Mouse (Mus musculus): ENCODE measurements at regions not wholly inside any gene's neighbourhood (a gene's known extent, or its start where the extent isn't known, plus 50 kb on each side); places are given as distances from the start of the nearest gene placed in this dataset.

- H3K27ac ChIP-seq (ENCODE audit: low read depth, low read length): peak overlapping the region; percentile 43; the same call in 1 of the 2 replicates
- 16% methylated on average over 5 of the region's 5 CpGs for WGBS
- no peaks in the 10 kb centered on the region for H3K9me3 ChIP-seq (ENCODE audit: control insufficient read depth, low read length)
- no peaks in the 10 kb centered on the region for H3K27me3 ChIP-seq (ENCODE audit: control insufficient read depth, insufficient read depth, low read length)
- H3K36me3 ChIP-seq (ENCODE audit: control insufficient read depth, insufficient read depth, low read length): no peaks in the 10 kb centered on the region
- no peak overlapping the region for H3K9ac ChIP-seq (ENCODE audit: low read depth, low read length)
- no peak overlapping the region for H3K4me3 ChIP-seq (ENCODE audit: low read length)
- peaks cover 24% of the 10 kb centered on the region for H3K4me1 ChIP-seq (ENCODE audit: control insufficient read depth, insufficient read depth, low read length)
- no peak overlapping the region for H3K4me2 ChIP-seq (replicated peaks; ENCODE audit: low read depth, low read length)
- ATAC-seq (ENCODE audit: low FRiP score, low TSS enrichment): 0 out of 2 replicates have a peak, but pooled peaks have one; percentile 51
These were observed 245.3 kb downstream of the Adamts20 start for GRCm38 (mm10) chr15:94219907-94220306.

GRCm38 (mm10) chr15:94216703-94217102, 248.5 kb downstream of the Adamts20 start:
- ATAC-seq (ENCODE audit: low FRiP score, low TSS enrichment): no peak
- no peaks in the 10 kb centered on the region for H3K9me3 ChIP-seq (ENCODE audit: control insufficient read depth, low read length)
- H3K9ac ChIP-seq (ENCODE audit: low read depth, low read length): no peak overlapping the region
- H3K4me3 ChIP-seq (ENCODE audit: low read length): no peak overlapping the region
- H3K27ac ChIP-seq (ENCODE audit: low read depth, low read length): no peak overlapping the region
- H3K36me3 ChIP-seq (ENCODE audit: control insufficient read depth, insufficient read depth, low read length): no peaks in the 10 kb centered on the region
- no peaks in the 10 kb centered on the region for H3K27me3 ChIP-seq (ENCODE audit: control insufficient read depth, insufficient read depth, low read length)
- WGBS: 85% methylated on average over 2 of the region's 2 CpGs
- peaks cover 21% of the 10 kb centered on the region for H3K4me1 ChIP-seq (ENCODE audit: control insufficient read depth, insufficient read depth, low read length)
- no peak overlapping the region for H3K4me2 ChIP-seq (replicated peaks; ENCODE audit: low read depth, low read length)

- H3K9me3 ChIP-seq (ENCODE audit: control insufficient read depth, low read length): 0 out of 2 replicates have a peak, but pooled peaks cover 5% of the 10 kb centered on the region
- H3K27ac ChIP-seq (ENCODE audit: low read depth, low read length): peak overlapping the region; percentile 62; the same call in 1 of the 2 replicates
- WGBS: 17% methylated on average over 9 of the region's 9 CpGs
- no peak overlapping the region for H3K4me3 ChIP-seq (ENCODE audit: low read length)
- no peaks in the 10 kb centered on the region for H3K36me3 ChIP-seq (ENCODE audit: control insufficient read depth, insufficient read depth, low read length)
- H3K4me2 ChIP-seq (replicated peaks; ENCODE audit: low read depth, low read length): no peak overlapping the region
- H3K27me3 ChIP-seq (ENCODE audit: control insufficient read depth, insufficient read depth, low read length): no peaks in the 10 kb centered on the region
- peak; percentile 77 for ATAC-seq (ENCODE audit: low FRiP score, low TSS enrichment)
- peaks cover 8% of the 10 kb centered on the region; the same call in 1 of the 2 replicates for H3K4me1 ChIP-seq (ENCODE audit: control insufficient read depth, insufficient read depth, low read length)
- H3K9ac ChIP-seq (ENCODE audit: low read depth, low read length): no peak overlapping the region
These were observed 250.8 kb downstream of the Adamts20 start for GRCm38 (mm10) chr15:94214440-94214839.

- WGBS: 23% methylated on average over 4 of the region's 4 CpGs
- 0 out of 2 replicates have a peak, but pooled peaks cover 5% of the 10 kb centered on the region for H3K9me3 ChIP-seq (ENCODE audit: control insufficient read depth, low read length)
- no peak for ATAC-seq (ENCODE audit: low FRiP score, low TSS enrichment)
- no peak overlapping the region for H3K4me2 ChIP-seq (replicated peaks; ENCODE audit: low read depth, low read length)
- H3K4me3 ChIP-seq (ENCODE audit: low read length): no peak overlapping the region
- H3K27me3 ChIP-seq (ENCODE audit: control insufficient read depth, insufficient read depth, low read length): no peaks in the 10 kb centered on the region
- no peak overlapping the region for H3K9ac ChIP-seq (ENCODE audit: low read depth, low read length)
- no peaks in the 10 kb centered on the region for H3K36me3 ChIP-seq (ENCODE audit: control insufficient read depth, insufficient read depth, low read length)
- H3K4me1 ChIP-seq (ENCODE audit: control insufficient read depth, insufficient read depth, low read length): peaks cover 8% of the 10 kb centered on the region; the same call in 1 of the 2 replicates
- H3K27ac ChIP-seq (ENCODE audit: low read depth, low read length): no peak overlapping the region
These were observed 251.8 kb downstream of the Adamts20 start for GRCm38 (mm10) chr15:94213393-94213792.

GRCm38 (mm10) chr15:94208476-94208875, 256.7 kb downstream of the Adamts20 start:
- H3K4me2 ChIP-seq (replicated peaks; ENCODE audit: low read depth, low read length): no peak overlapping the region
- H3K27me3 ChIP-seq (ENCODE audit: control insufficient read depth, insufficient read depth, low read length): no peaks in the 10 kb centered on the region
- H3K4me1 ChIP-seq (ENCODE audit: control insufficient read depth, insufficient read depth, low read length): peaks cover 8% of the 10 kb centered on the region
- ATAC-seq (ENCODE audit: low FRiP score, low TSS enrichment): no peak
- no peaks in the 10 kb centered on the region for H3K36me3 ChIP-seq (ENCODE audit: control insufficient read depth, insufficient read depth, low read length)
- 59% methylated on average over 1 of the region's 1 CpGs for WGBS
- no peak overlapping the region for H3K4me3 ChIP-seq (ENCODE audit: low read length)
- no peak overlapping the region for H3K9ac ChIP-seq (ENCODE audit: low read depth, low read length)
- H3K9me3 ChIP-seq (ENCODE audit: control insufficient read depth, low read length): 0 out of 2 replicates have a peak, but pooled peaks cover 5% of the 10 kb centered on the region
- H3K27ac ChIP-seq (ENCODE audit: low read depth, low read length): no peak overlapping the region

- 72% methylated on average over 8 of the region's 8 CpGs for WGBS
- no peak overlapping the region for H3K4me2 ChIP-seq (replicated peaks; ENCODE audit: low read depth, low read length)
- no peak overlapping the region for H3K27ac ChIP-seq (ENCODE audit: low read depth, low read length)
- 0 out of 2 replicates have a peak, but pooled peaks cover 4% of the 10 kb centered on the region for H3K9me3 ChIP-seq (ENCODE audit: control insufficient read depth, low read length)
- peaks cover 8% of the 10 kb centered on the region for H3K4me1 ChIP-seq (ENCODE audit: control insufficient read depth, insufficient read depth, low read length)
- no peaks in the 10 kb centered on the region for H3K36me3 ChIP-seq (ENCODE audit: control insufficient read depth, insufficient read depth, low read length)
- H3K27me3 ChIP-seq (ENCODE audit: control insufficient read depth, insufficient read depth, low read length): no peaks in the 10 kb centered on the region
- ATAC-seq (ENCODE audit: low FRiP score, low TSS enrichment): no peak
- H3K4me3 ChIP-seq (ENCODE audit: low read length): no peak overlapping the region
- H3K9ac ChIP-seq (ENCODE audit: low read depth, low read length): no peak overlapping the region
These were observed 258.8 kb downstream of the Adamts20 start for GRCm38 (mm10) chr15:94206454-94206853.

- H3K9ac ChIP-seq (ENCODE audit: low read depth, low read length): no peak overlapping the region
- WGBS: 56% methylated on average over 11 of the region's 11 CpGs
- no peak for ATAC-seq (ENCODE audit: low FRiP score, low TSS enrichment)
- H3K9me3 ChIP-seq (ENCODE audit: control insufficient read depth, low read length): no peaks in the 10 kb centered on the region
- H3K36me3 ChIP-seq (ENCODE audit: control insufficient read depth, insufficient read depth, low read length): no peaks in the 10 kb centered on the region
- peaks cover 8% of the 10 kb centered on the region for H3K4me1 ChIP-seq (ENCODE audit: control insufficient read depth, insufficient read depth, low read length)
- no peak overlapping the region for H3K4me2 ChIP-seq (replicated peaks; ENCODE audit: low read depth, low read length)
- H3K4me3 ChIP-seq (ENCODE audit: low read length): no peak overlapping the region
- H3K27ac ChIP-seq (ENCODE audit: low read depth, low read length): peak overlapping the region; percentile 30; the same call in 1 of the 2 replicates
- no peaks in the 10 kb centered on the region for H3K27me3 ChIP-seq (ENCODE audit: control insufficient read depth, insufficient read depth, low read length)
These were observed 259.8 kb downstream of the Adamts20 start for GRCm38 (mm10) chr15:94205309-94205893.

- 76% methylated on average over 7 of the region's 7 CpGs for WGBS
- H3K9ac ChIP-seq (ENCODE audit: low read depth, low read length): no peak overlapping the region
- H3K27me3 ChIP-seq (ENCODE audit: control insufficient read depth, insufficient read depth, low read length): no peaks in the 10 kb centered on the region
- no peaks in the 10 kb centered on the region for H3K36me3 ChIP-seq (ENCODE audit: control insufficient read depth, insufficient read depth, low read length)
- no peaks in the 10 kb centered on the region for H3K4me1 ChIP-seq (ENCODE audit: control insufficient read depth, insufficient read depth, low read length)
- H3K4me3 ChIP-seq (ENCODE audit: low read length): no peak overlapping the region
- H3K27ac ChIP-seq (ENCODE audit: low read depth, low read length): no peak overlapping the region
- H3K9me3 ChIP-seq (ENCODE audit: control insufficient read depth, low read length): no peaks in the 10 kb centered on the region
- no peak overlapping the region for H3K4me2 ChIP-seq (replicated peaks; ENCODE audit: low read depth, low read length)
- no peak for ATAC-seq (ENCODE audit: low FRiP score, low TSS enrichment)
These were observed 275.1 kb downstream of the Adamts20 start for GRCm38 (mm10) chr15:94190081-94190488.

- no peaks in the 10 kb centered on the region for H3K4me1 ChIP-seq (ENCODE audit: control insufficient read depth, insufficient read depth, low read length)
- ATAC-seq (ENCODE audit: low FRiP score, low TSS enrichment): no peak
- WGBS: 76% methylated on average over 4 of the region's 4 CpGs
These were observed 277.6 kb downstream of the Adamts20 start for GRCm38 (mm10) chr15:94187588-94187987.

More at GRCm38 (mm10) chr15:94187588-94187987, 277.6 kb downstream of the Adamts20 start:
- Histone ChIP-seq H3K9me3 (ENCODE audit: control insufficient read depth, low read length) (no peaks in the 10 kb centered on the region), H3K27ac (ENCODE audit: low read depth, low read length) (no peak overlapping the region), H3K36me3 (ENCODE audit: control insufficient read depth, insufficient read depth, low read length) (no peaks in the 10 kb centered on the region), H3K4me2 (replicated peaks; ENCODE audit: low read depth, low read length) (no peak overlapping the region), H3K27me3 (ENCODE audit: control insufficient read depth, insufficient read depth, low read length) (no peaks in the 10 kb centered on the region), H3K4me3 (ENCODE audit: low read length) (no peak overlapping the region), H3K9ac (ENCODE audit: low read depth, low read length) (no peak overlapping the region)
